Mouse (Mus musculus): ENCODE measurements around the gene Pip5kl1. TPM values are rescaled to one million over a fixed set of nuclear protein-coding genes. Genes with fewer than 3 reads are reported as not detected.

The Pip5kl1 gene
- not detected for total RNA-seq (2021)
- long read RNA-seq, experiment 1 = 0 reads
- long read RNA-seq, experiment 2 = 0 reads

DNA sequence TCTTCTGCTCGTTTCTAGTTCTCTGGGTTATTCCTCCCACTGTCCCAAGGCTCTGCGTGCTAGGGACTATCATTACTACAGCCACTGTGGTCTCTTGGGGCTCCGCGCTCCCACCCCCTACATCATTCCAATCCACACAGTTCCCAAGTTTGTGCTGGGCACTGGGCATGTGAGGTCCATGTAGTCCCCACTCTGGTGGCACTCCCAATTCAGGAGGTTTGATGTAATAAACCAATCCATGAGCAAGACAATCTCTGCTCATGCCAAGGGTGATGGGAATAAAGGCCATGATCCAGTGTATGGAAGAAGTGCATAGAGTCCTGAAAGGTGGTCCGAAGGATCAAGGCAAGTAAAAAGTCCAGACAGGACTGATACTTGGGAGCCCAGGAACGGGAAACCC lies at the start of gene Pip5kl1:
Pip5kl1 (plus strand) TSS at position 301 of the 400 bp plus-strand sequence.
- no peak for DNase-seq (ENCODE audit: low spot score)

DNA sequence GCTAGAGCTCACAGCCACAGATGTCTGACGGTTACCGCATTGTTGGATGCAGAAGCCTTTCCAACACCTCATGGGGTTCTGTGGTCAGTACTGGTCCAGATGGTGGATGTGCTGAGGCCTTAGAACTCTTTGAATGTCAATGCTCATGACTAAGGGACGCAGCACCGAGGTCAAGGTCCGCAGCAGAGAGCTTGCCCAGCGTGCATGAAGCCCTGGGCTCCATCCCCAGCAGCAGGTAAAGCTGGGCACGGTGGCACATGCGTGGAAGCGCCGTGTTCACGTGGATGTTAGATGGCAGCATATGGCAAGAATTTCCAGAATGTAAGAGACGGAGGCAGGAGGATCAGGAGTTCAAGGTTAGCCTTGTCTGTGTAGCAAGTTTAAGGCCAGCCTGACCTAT lies 48.8 kb upstream of the Pip5kl1 start:
- no peak for DNase-seq (ENCODE audit: low spot score)

DNA sequence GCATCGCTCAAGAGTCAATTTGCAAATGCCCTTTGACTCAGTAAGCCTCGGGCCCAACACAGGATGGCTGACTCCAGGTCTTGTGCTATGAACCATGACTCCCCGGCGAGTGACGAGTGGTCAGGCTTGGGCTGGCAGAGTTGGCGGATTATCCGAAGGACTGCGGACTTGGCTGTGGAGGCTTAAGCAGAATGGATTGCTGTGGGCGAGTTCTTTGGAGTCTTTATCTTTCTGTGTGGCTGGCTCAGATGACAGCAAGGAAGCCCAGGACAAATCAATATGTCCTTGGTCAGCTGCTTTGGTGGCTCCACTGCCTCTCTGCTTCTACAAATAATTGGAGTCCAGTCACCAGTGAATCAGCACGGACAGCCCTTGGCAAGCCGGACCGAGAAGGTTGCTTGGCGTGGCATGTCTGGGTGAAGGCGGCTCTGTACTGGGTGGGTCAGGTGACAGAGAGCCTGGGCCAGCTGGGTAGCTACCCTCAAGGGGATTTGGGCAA lies 47.1 kb upstream of the Pip5kl1 start:
- peak; percentile 42 for DNase-seq (ENCODE audit: low spot score)

DNA sequence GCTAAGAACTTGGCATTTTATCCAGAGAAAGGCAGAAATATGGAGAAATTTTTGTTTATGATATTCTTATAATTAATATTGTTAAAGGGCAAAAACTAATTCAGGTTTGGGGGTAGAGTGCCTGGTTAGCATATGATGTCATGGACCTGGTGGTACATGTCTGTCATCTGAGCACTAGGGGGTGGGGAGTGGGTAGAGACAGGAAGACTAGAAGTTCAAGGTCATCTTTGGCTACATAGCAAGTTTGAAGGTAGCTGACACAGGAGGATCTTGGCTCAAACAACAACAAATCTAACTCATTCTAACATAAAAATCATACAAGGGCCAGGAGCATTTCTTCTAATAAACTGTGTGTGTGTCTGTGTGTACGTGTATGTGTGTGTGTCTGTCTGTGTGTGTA lies 46.3 kb upstream of the Pip5kl1 start:
- no peak for DNase-seq (ENCODE audit: low spot score)

DNA sequence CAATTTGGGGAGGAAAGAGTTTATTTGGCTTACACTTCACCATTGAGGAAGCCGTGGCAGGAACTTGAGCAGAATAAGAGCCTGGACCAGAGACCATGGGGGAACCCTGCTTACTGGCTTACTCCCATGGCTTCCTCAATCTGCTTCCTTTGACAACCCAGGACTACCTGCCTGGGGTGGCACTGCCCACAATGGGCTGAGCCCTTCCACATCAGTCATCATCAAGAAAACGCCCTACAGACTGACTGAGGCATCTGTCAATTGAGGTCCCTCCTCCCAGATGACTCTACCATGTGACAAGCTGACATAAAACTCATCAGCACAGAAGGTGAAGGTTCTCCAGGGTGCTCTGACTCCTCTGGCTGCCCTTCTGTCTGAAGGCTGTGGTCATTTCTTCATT lies 44.1 kb upstream of the Pip5kl1 start:
- DNase-seq (ENCODE audit: low spot score) = no peak

DNA sequence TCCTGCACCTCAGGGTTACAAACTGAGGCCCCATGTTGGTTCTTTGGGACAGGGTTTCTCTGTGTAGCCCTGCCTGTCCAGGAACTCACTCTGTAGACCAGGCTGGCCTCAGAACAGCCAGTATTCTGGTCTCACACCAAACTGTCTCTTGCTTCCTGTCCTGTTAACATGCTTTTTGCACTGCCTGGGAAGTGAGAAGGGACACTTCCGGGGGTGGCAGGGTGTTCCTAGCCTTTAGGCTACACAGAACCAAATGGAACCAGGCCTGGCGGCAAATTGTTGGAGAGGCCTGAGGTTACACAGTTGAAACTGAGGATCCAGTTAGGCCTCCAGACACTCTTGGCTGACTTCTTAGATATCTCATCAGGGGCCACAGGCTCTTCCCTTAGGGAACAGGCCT lies 41.4 kb upstream of the Pip5kl1 start:
- no peak for DNase-seq (ENCODE audit: low spot score)

DNA sequence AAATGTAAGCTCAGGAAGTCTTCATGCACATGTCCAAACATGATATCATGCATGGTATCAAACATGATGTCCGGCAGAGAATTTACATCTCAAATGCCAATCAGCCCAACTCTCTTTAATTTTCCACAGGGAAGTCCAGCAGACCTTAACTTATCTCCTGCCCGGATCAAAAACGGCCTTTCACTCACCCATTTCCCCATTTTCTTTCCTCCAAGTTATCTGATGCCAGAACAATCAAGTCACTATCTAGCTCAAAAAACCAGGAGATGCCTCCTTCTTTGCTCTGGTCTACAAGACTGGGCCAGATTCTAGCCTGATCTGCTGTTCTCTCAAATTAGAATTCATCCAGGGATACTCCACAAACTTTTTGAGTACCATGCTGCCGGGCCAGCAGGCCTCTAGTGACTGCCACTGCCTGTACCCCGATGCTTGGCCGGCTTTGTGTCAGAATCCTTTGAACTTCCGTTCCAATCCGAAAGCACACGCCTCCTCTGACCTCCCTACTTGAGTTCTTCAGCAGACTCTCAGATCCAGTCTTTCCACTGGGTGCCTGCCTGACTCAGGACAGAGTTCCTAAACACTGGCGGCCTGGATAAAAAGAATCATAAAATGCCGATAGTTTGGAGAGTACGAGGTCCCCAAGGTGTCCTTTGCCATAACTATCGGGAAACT lies 40.4 kb upstream of the Pip5kl1 start:
- peak; percentile 38 for DNase-seq (ENCODE audit: low spot score)

DNA sequence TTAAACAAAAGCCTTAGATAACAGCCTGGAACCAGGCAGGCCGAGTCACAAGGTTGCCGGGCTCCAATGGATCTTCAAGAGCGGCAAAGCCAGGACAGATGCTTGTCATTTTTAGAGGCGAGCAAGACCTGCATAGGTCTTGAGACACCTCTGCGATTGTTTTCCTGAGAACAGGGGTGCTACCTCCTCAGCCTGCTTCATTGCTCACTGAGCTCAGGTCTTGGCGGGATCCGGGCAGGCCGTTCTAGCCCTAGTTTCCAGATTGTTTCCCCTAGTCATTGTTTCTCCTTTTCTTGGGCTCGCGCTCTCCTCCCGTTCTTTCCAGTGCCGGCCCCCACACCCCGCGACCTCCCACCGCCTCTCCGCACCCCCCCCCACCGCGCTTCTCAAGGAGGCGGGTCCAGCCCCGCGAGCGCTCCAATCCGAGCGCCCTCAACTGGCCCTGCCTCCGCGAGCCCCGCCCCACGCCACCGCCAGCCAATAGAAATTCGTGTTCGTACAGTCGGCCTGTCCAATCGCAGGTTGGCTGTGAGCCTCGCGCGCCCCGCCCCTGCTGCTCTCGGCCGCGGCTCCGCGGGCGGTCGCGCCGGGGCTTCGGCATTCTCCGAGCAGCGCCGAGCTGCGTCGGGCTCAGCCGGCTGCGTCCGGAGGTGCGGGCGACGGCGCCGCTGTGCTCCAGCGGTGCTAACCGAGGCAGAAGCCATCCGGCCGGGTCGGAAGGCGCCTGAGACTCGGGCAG lies 39.7 kb upstream of the Pip5kl1 start, which contains the start of gene Fam102a:
Fam102a (plus strand) TSS at position 600 of the 739 bp plus-strand sequence.
- peak; percentile 99 for DNase-seq (ENCODE audit: low spot score)

DNA sequence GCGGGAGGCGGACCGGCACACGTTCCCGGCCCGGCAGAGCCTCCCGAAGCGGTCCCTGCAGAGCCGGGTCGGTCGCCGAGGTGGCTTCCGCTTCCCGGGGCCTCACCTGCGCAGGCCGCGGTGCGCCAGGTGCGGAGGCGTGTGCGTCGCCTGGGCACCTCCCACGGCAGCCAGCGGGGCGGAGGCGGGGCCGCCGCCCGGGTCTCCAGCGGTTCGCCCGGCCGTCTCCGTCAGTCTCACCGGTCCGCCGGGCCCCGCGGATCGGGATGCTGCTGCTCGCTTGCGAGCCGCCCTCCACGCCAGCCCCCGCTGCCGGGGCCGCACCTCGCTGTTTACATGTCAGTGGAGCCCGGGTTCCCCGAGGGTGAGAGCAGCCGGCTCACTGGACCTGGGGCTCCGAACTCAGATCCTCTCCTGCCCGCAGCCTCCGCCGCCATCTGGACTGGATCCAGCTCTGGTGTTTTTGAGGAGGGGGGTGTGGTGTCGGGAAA lies 39.1 kb upstream of the Pip5kl1 start:
- peak; percentile 32 for DNase-seq (ENCODE audit: low spot score)

DNA sequence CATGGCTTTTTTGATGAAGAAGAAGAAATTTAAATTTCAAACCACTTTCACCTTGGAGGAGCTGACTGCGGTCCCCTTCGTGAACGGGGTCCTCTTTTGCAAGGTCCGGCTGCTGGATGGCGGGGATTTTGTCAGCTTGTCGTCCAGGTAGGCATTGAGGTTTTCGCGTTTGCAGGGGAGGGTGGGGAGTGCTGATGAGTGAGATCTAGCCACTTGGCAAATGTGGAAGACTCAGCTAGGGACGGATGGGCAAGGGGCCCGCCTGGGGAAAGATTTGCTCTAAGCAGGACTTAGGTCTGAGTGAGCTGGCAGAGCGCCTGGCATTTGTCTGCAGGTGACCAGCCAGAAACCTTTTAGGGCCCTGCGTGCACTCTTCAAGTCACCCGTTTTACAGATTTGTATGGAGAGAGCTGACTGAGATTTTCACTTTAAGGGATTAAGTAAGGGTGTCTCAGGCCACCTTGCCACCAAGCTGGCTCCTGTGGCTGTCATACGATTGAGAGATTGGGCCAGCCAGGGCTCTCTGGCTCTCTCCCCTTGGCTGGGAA lies 38.4 kb upstream of the Pip5kl1 start:
- DNase-seq (ENCODE audit: low spot score) = no peak

DNA sequence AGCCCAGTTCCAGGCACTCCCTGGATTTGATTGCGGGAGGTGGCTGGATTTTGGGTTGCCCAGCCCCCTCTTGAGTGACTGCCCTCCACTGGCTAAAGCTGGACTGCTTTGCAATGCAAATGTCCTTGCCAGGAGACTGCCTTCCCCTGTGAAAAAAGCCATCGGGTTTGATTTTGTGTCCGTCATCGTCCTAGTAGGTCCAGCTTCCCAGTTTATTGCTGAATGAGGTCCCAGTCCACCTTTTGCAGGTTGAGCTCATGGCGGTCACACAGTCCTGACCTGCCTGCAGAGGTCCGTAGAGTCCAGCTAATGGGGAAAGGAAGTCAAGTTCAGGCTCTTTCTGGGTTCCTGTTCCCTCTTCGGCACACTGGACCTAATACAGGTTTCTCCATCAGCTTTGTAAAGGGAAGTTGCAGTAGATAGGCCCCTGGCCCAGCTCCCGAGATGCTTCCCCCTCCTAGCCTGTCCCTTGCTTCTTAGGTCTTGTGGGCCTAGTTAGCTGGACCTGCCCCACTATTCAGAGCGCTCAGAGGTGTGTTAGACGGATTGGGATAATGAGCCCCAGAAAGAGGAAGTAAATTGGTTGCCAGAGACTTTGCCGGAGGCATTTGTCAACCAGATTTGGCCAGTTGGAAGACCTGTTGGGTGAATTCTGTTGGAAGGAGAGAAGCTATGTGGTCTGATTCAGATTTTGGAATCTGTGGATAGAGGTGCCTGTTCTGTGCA lies 37.8 kb upstream of the Pip5kl1 start:
- peak; percentile 43 for DNase-seq (ENCODE audit: low spot score)

DNA sequence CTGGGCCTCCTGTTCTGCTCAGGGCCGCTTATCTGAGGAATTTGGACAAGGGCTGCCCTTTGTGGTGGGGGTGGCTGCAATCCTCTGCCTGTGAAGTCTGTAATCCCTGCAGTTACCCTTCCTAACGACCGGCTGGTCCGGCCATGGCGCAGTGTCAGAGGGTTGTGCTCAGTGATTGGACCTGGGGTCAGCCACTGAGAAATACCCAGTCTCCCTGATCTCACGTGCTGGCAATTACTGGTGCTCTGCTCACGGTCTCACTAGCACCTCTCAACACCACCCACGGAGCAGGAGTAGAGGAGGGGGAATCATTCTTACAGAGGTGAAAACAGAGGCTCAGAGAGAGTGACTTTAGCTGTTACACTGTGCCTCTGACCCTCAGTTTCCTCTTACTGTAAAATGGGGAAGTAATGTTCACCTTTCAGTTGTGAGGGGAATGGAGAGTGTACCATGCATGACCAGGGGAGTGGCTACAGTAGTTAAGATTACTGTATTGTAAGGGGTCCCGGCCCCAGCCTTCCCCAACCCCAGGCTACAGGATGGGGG lies 37.2 kb upstream of the Pip5kl1 start:
- no peak for DNase-seq (ENCODE audit: low spot score)

DNA sequence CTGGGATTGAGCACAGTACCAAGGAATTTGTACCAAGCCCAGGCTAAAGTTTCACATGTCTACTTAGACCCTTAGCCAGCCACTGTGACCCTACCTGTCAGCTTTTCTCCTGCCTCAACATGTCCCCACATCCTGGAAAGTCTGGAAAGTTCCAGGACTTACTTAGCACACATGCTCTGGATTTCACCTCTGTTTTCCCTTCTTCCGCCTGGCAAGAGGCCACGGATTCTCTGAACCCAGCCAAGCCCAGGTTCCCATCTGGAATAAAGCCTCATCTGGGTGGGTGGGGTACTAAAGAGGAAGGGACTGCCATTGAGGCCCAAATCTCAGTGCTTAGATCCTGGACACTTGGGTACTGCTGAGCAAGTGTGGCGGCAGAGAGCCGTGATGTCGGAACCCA lies 36.7 kb upstream of the Pip5kl1 start:
- DNase-seq (ENCODE audit: low spot score) = no peak

DNA sequence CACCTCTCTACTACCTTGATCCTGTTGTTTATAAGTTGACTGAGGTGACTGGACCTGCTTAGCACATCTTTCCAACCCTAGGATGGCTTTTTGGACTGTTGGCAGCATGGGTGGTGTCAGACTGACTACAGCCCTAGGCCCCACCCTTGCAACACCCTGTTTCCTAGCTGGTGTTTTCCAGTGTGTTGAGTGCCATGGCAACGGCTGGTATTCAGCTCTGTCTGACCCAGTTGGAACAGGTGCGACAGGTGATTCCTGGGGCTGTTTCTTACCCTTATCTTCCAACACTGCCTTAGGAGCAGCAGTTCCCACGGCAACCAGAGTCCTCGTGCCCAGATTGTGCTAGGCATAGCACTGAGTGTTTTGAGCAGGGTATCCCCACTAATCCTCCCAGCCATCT lies 36.1 kb upstream of the Pip5kl1 start:
- DNase-seq (ENCODE audit: low spot score) = no peak

DNA sequence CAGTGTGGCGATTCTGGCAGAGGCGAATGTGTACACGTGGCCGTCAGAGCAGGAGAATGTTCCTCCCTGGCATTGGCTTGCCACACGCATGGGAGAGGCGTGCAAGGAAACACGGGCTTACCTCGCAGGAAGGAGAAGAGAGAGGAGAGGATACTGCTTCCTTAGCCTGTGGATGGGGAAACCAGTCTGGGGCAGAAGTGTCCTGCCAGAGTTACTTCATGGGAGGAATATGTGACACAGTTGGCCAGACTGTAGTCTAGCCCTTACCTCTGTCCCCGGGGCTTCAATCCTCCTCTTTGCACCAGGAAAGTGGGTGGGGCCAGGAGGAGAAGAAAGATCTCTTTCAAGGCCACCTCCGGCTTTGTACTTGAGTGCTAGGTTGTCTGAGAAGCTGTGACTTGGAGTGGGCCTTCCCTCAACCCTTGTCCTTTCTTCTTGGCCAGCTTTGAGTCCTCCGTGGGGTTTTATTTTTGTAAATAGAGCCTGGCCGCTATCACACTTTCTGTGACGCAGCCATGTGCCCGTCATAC lies 35.1 kb upstream of the Pip5kl1 start:
- DNase-seq (ENCODE audit: low spot score) = no peak

DNA sequence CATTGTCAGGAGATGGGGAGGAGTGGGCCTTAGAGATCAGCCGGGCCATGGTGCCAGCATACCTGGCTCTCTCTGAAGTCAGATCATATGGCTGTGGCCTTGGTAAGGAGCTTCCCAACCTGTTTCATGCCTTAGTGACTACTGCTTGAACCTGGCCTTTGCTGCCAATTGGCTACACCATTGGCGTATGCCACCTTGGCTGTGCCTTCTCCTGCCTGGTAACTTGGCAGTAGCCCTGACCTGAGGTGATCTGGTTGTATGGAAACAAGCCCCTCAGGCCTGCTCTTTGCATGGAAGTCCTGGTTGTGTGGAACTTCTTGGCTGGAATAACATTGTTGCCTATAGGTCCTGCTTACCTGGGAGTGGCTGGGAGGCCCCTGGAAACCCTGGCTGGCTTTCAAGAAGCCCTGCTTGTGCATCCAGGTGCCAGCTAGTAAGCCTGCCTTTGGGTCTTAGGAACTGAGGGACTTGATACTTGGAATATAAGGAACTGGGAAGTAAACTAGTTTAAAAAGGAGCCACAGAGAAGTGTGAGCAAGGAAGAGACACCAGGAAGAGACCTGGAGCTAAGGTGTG lies 33.2 kb upstream of the Pip5kl1 start:
- no peak for DNase-seq (ENCODE audit: low spot score)

DNA sequence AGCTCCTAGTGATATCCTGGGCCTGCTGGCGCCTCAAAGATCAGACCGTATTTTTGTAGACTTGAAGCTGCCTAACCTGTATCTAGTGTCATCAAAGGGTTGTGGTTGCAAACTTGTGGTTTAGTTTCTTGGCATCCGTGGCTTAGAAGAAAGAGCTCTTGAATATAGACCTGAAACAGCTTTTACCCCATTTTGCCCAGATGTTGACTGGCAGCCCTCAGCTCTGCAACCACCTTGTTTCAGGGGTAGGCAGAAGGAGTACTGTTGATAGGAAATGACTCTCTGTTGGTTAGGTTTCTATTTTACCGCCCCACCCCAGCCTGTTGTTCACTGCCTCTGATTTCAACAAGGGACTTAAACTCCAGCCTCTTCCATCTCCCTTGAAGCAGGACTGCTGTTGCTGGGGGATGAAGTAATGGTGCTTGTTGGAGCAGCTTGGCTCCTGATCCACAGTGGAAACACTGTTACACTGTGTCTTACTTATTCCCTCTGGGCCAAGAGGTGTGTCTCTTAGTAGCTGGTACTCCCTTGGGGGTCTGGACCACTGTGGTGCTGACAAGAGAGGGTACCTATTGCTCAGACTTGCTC lies 32.5 kb upstream of the Pip5kl1 start:
- no peak for DNase-seq (ENCODE audit: low spot score)

DNA sequence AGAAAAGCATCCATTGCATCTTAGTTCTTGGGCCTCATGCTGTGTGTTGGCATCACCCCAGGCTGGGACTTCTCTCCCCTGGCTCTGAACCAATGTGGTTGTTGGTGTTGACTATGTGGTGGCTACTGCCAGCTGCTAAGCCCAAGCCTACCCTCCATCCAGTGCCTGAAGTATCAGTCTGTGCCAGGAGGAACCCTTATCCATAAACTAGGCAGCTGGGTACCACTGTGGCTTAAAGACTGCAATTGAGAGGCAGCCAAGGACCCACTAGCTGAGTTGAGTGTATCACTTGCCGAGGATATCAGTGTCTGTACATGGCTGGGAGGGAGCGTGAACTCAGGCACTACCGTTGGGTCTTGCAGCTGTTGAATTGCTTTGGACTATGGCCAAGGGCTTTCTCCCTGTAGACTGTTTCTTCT lies 31.6 kb upstream of the Pip5kl1 start:
- no peak for DNase-seq (ENCODE audit: low spot score)

DNA sequence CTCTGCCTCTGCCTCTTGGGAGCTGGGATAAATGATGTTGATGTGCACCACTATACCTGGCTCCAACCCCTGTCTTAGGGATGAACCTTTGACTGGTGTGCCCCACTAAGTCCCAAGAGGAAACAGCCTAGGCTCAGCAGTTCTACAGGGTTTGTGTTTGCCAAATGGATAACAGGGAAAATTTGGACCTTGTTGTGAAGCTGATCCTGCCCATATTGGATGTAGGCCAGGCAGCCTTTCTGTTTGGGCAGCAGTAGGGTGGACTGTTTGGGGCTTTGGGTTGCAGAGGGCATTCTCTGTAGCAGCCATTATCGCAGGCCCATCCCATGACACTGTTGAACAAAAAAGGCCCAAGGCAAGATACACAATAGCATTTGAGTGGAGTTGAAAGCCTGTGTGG lies 27.6 kb upstream of the Pip5kl1 start:
- no peak for DNase-seq (ENCODE audit: low spot score)

DNA sequence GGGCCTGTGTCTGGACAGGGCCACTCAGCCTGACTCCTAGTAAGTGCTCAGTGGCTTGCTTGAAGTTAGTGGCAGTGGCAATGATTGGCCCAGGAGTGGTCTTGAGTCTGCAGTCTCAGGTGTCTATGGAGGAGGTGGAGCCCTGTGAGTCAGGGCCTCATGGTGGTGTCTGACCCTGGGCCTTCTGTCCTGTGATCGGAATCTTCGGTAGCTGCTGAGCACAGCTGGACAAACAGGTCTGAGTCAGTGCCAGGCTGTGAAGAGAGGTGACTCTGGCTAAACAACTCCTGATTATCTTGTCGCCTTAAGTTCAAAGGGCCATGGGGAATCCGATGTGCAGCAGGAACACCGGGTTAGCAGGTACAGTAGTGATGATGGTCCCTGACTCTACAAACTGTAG lies 27.2 kb upstream of the Pip5kl1 start:
- DNase-seq (ENCODE audit: low spot score) = no peak

All from gastrocnemius, adult 18-20 months (tissue).